Mouse (Mus musculus): Measurements from ENCODE around the gene Ccrl2.

DNA sequence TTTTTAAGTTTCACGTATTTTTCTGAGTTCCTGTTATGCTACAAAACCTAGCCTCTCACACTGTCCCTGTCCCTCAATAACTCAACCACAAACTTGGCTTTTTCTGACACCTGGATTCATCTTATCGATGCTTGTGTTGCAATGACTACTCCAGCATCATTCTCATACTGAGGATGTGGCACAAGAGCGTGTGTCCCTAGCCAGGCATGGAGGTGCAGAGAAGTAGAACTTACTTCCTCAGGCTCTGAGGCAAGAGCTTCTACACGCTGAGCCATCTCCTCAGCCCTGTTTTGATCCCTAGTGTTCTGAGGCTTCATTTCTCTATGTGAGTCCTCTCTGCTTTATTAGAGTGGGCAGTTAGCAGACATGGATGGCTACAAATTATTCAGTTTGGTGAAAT lies 23.6 kb downstream of the Ccrl2 start:
- TF ChIP-seq POLR2A (IDR thresholded peaks at IDR 0.05; ENCODE audit: control insufficient read depth, low read depth, low read length): no peak
- TF ChIP-seq CTCF (IDR thresholded peaks at IDR 0.05; ENCODE audit: control insufficient read depth, insufficient read depth, insufficient replicate concordance, low read depth, low read length): no peak
